Mouse (Mus musculus) kidney, embryonic 15.5 days (tissue): Measurements from ENCODE around the gene Rab31. TPM values are rescaled to one million over a fixed set of nuclear protein-coding genes. Genes with fewer than 3 reads are reported as not detected.
A peak's percentile ranks its signal among the peaks of the same experiment; 100 is the strongest.

Experiments used
- ATAC-seq: fragments of 200-750 bp; cut with Nextera tagmentation; replicated peaks from 2 replicates; pipeline ENCODE4 v1.8.0; 2017; ENCODE audit warnings: moderate TSS enrichment; ENCODE audit not compliant: low FRiP score
- H3K27ac ChIP-seq: fragments of 300-500 bp; sonication (generic); 2 replicates; pipeline ENCODE4 v1.5.1; 2015; ENCODE audit warnings: mild to moderate bottlenecking, inconsistent platforms
- H3K27me3 ChIP-seq: fragments of 300-500 bp; sonication (generic); 2 replicates; pipeline ENCODE4 v1.6.1; 2015; ENCODE audit warnings: inconsistent platforms
- H3K36me3 ChIP-seq: fragments of 300-500 bp; sonication (generic); 2 replicates; pipeline ENCODE4 v1.6.1; 2015; ENCODE audit warnings: inconsistent platforms
- H3K4me1 ChIP-seq: fragments of 300-500 bp; sonication (generic); 2 replicates; pipeline ENCODE4 v1.6.1; 2015; ENCODE audit warnings: inconsistent platforms
- H3K4me2 ChIP-seq: fragments of 300-500 bp; sonication (generic); 2 replicates; pipeline ENCODE4 v1.6.1; 2015; ENCODE audit warnings: moderate library complexity, mild to moderate bottlenecking, inconsistent platforms
- H3K4me3 ChIP-seq: fragments of 300-500 bp; sonication (generic); replicated peaks from 2 replicates; pipeline ENCODE4 v1.5.1; 2015; ENCODE audit warnings: mild to moderate bottlenecking, inconsistent platforms
- H3K9ac ChIP-seq: fragments of 300-500 bp; sonication (generic); 2 replicates; pipeline ENCODE4 v1.6.1; 2015; ENCODE audit warnings: mild to moderate bottlenecking, inconsistent platforms
- H3K9me3 ChIP-seq: fragments of 300-500 bp; sonication (generic); replicated peaks from 2 replicates; pipeline ENCODE4 v1.6.1; 2016; ENCODE audit warnings: inconsistent platforms
- WGBS: fragments of 180-500 bp; shearing (Covaris S2); methylation state at CpG from one replicate; pipeline ENCODE4 v1.1.7; 2015; ENCODE audit warnings: mixed read lengths; 5-methylcytosine and 5-hydroxymethylcytosine counted together
- polyA plus RNA-seq: library from polyadenylated mRNA; unstranded; fragments of >200 nt; fragmentation: Nextera tagmentation; extraction: Ambion mirVana; gene quantifications from 2 replicates; pipeline ENCODE4 v1.2.1, GENCODE M21; 2015

Rab31 gene
- polyA plus RNA-seq, 1 experiment from 2014 or later = 33.6 TPM

DNA sequence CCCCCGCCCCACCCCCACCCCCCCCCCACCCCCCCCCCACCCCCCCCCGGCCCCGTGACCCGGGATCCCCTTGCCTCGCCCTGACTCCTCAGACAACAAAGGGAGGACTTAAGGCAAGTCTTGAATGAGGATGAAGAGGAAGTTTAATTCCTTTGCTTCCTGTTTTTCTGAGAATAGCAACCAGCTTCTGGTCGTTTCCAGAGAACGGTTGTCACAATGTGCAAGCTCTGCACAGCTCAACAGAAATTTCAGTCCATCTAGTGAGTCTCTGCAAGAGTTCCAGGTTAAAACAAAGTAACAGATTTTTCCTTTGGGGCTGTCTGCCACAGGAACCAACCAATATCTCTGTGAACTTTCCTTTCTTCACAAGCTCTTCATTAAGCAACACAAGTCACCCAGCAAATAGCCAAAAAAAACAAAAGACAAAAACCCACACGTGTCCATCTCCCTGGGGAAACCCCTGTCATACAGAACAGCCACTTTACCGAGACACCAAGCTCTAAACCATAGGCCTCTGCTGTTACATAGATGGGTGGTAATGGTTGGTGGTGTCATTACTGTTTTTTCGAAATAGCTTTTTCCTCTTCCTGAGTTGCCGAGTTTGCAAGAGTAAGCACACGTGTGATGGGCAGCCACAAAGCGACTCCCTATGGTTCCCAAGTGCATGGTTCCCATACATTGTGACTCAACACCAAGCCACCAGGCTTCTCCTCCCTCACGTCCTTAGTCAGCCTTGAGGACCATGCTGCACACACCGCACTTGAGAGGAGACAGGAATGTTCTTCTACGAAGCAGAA is 42.4 kb downstream of the Rab31 start:
- Histone ChIP-seq H3K9me3 (no peaks in the 10 kb centered on the region), H3K36me3 (no peaks in the 10 kb centered on the region), H3K27me3 (no peaks in the 10 kb centered on the region), H3K4me1 (no peaks in the 10 kb centered on the region), H3K4me2 (no peak overlapping the region), H3K4me3 (no peak overlapping the region), H3K27ac (peak overlapping the region; percentile 63), H3K9ac (no peak overlapping the region)
- no peak for ATAC-seq
- whole genome bisulfite sequencing = 71% methylated on average over 13 of the region's 16 CpGs

DNA sequence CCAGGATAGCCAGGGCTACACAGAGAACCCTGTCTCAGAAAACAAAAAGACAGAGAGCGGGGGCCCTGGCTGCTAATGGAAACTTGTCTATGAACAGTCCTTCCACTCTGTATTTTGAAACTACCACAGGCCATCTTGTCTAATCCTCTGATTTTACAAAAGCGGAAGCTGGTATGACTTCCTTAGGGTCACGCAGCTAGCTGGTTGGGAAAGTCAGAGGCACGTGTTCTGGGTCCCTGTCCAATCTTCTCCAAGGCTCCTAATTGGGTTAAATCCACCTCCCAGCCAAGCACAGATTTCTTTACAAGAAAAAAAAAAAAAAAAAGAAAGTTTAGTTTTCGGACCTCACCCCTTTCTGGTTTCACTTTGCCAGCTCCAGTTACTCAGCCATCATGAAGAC is 45.8 kb downstream of the Rab31 start:
- Histone ChIP-seq H3K27ac (no peak overlapping the region), H3K4me3 (no peak overlapping the region), H3K27me3 (no peaks in the 10 kb centered on the region), H3K36me3 (no peaks in the 10 kb centered on the region), H3K9me3 (no peaks in the 10 kb centered on the region), H3K4me1 (no peaks in the 10 kb centered on the region), H3K4me2 (no peak overlapping the region), H3K9ac (no peak overlapping the region)
- ATAC-seq = no peak
- 79% methylated on average over 5 of the region's 5 CpGs for WGBS

- Histone ChIP-seq H3K36me3 (no peaks in the 10 kb centered on the region), H3K4me2 (no peak overlapping the region), H3K4me3 (no peak overlapping the region), H3K27me3 (no peaks in the 10 kb centered on the region), H3K9ac (no peak overlapping the region), H3K4me1 (no peaks in the 10 kb centered on the region), H3K9me3 (no peaks in the 10 kb centered on the region), H3K27ac (no peak overlapping the region)
- 73% methylated on average over 6 of the region's 6 CpGs for WGBS
- no peak for ATAC-seq
Observed at GRCm38 (mm10) chr17:65726274-65726673, 46.3 kb downstream of the Rab31 start.

DNA sequence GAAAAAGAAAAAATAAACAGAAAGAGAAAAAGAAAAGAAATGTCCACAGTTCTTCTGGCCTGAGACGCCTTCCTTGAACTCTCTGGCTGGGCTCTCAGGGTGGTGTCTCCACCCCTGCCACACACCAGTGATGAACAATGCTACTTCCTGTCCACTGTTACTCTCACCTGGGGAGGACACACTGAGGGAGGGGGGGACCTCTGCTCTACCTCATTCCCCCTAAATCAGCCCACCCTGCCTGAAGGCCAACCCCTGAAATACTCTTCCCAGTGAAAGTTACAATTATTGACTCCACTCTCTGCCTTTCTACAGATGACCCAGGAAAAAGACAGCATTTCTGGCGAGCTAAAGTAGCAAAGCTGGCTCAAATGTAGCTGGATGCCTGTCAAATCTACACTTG is 46.7 kb downstream of the Rab31 start:
- no peaks in the 10 kb centered on the region for H3K27me3 ChIP-seq
- no peak overlapping the region for H3K9ac ChIP-seq
- no peak overlapping the region for H3K4me2 ChIP-seq
- ATAC-seq = no peak
- no peaks in the 10 kb centered on the region for H3K36me3 ChIP-seq
- H3K4me3 ChIP-seq = no peak overlapping the region
- no peaks in the 10 kb centered on the region for H3K4me1 ChIP-seq
- 83% methylated on average over 2 of the region's 2 CpGs for WGBS
- no peaks in the 10 kb centered on the region for H3K9me3 ChIP-seq
- H3K27ac ChIP-seq = no peak overlapping the region

DNA sequence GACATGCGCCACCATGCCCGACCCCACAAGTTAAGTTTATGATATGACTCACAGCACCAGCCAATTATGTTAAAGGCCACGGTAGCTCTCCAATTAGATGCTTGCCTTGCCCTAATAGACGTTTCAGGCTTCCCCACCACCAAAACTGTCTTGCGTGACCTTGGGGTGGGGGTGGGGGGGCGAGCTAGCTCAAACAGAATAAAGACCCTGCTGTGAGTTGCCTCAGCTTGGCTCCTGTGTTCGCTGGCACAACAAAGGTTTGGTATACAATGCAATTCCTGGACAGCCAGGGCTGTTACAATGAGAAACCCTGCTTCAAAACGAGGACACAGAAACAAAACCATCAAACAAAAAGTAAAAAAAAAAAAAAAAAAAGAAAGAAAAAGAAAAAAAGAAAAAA is 47.2 kb downstream of the Rab31 start:
- Histone ChIP-seq H3K9ac (no peak overlapping the region), H3K27me3 (no peaks in the 10 kb centered on the region), H3K4me3 (no peak overlapping the region), H3K4me1 (no peaks in the 10 kb centered on the region), H3K36me3 (peaks cover 4% of the 10 kb centered on the region), H3K27ac (no peak overlapping the region), H3K9me3 (no peaks in the 10 kb centered on the region), H3K4me2 (no peak overlapping the region)
- ATAC-seq = no peak
- 66% methylated on average over 8 of the region's 8 CpGs for WGBS

DNA sequence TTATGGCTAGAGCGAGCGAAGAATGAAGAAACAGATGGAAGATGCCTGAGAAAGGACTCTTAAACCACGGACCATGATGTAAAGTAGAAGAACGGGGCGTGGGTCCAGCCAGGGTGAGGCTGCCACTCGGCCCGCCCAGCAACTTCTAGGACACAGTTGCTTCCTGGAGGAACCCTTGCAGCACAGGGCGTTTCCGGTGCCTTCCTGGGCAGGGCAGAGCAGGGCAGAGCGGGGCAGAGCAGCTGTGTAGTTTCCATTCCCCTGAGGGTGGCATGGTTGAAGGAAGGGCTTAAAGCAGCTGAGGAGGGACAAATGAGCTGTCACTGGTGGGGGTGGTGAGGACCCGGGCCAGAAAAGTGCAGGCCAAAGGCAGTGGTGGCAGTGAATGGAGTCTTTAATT is 48.3 kb downstream of the Rab31 start:
- H3K4me1 ChIP-seq = no peaks in the 10 kb centered on the region
- no peak overlapping the region for H3K4me2 ChIP-seq
- H3K36me3 ChIP-seq = peaks cover 13% of the 10 kb centered on the region
- H3K9me3 ChIP-seq = no peaks in the 10 kb centered on the region
- no peak overlapping the region for H3K4me3 ChIP-seq
- H3K27me3 ChIP-seq = no peaks in the 10 kb centered on the region
- 77% methylated on average over 11 of the region's 11 CpGs for WGBS
- ATAC-seq = no peak; the same call in 1 of the 2 replicates
- no peak overlapping the region for H3K9ac ChIP-seq
- no peak overlapping the region for H3K27ac ChIP-seq

- 0 out of 2 replicates have a peak, but pooled peaks have one; percentile 15 for ATAC-seq
- Histone ChIP-seq H3K9ac (no peak overlapping the region), H3K4me3 (no peak overlapping the region), H3K4me1 (no peaks in the 10 kb centered on the region), H3K27ac (no peak overlapping the region), H3K9me3 (no peaks in the 10 kb centered on the region), H3K4me2 (no peak overlapping the region), H3K27me3 (no peaks in the 10 kb centered on the region), H3K36me3 (peaks cover 13% of the 10 kb centered on the region)
- WGBS = 85% methylated on average over 8 of the region's 8 CpGs
Observed at GRCm38 (mm10) chr17:65723633-65724032, 48.9 kb downstream of the Rab31 start.

DNA sequence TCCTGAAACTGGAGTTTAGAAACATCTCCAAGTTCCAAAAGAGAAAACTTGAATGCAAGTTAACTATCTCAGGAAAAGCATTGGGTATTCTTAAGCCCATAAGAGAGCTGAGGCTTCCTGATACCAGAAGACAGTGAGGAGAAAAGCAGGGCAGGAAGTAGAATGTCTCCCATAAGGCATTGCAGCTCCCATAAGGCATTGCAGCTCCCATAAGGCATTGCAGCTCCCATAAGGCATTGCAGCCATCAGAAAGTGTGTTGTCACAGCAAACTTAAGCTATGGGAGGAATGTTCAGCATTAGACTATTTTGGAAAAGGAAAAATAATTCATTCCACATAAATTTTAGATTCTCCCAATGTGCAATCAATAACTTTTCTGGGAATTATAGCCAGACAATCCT is 51.2 kb downstream of the Rab31 start:
- ATAC-seq = no peak
- H3K9me3 ChIP-seq = no peaks in the 10 kb centered on the region
- H3K27ac ChIP-seq = no peak overlapping the region

GRCm38 (mm10) chr17:65719826-65720225 is 52.7 kb downstream of the Rab31 start:
- Histone ChIP-seq H3K4me1 (no peaks in the 10 kb centered on the region), H3K27ac (no peak overlapping the region), H3K27me3 (no peaks in the 10 kb centered on the region), H3K4me3 (no peak overlapping the region), H3K9ac (no peak overlapping the region), H3K9me3 (no peaks in the 10 kb centered on the region), H3K36me3 (peaks cover 13% of the 10 kb centered on the region), H3K4me2 (no peak overlapping the region)
- WGBS = 94% methylated on average over 5 of the region's 5 CpGs
- ATAC-seq = no peak

More for the DNA sequence above, 51.2 kb downstream of the Rab31 start:
- H3K4me3 ChIP-seq = no peak overlapping the region
- H3K27me3 ChIP-seq = no peaks in the 10 kb centered on the region
- H3K4me2 ChIP-seq = no peak overlapping the region
- H3K4me1 ChIP-seq = no peaks in the 10 kb centered on the region
- H3K36me3 ChIP-seq = peaks cover 13% of the 10 kb centered on the region
- no peak overlapping the region for H3K9ac ChIP-seq

DNA sequence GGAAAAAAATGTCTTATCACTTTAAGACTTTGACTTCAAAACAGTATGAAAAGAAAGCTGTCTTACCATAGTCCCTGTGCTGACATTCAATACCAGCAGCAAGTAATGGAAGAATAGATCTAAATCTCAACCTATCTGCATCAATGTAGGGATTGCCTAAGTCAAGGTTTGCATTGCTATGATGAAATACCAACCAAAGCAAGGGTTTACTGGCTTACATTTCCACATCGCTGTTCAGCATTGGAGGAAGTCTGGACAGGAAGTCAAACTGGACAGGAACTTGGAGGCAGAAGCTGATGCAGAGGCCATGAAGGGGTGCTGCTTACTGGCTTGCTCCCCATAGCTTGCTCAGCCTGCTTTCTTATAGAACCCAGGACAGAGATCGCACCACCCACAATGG is 54.0 kb downstream of the Rab31 start:
- H3K9me3 ChIP-seq = no peaks in the 10 kb centered on the region
- H3K4me3 ChIP-seq = no peak overlapping the region
- ATAC-seq = no peak
- H3K4me1 ChIP-seq = no peaks in the 10 kb centered on the region
- no peak overlapping the region for H3K27ac ChIP-seq
- no peak overlapping the region for H3K4me2 ChIP-seq
- H3K27me3 ChIP-seq = no peaks in the 10 kb centered on the region
- peaks cover 13% of the 10 kb centered on the region for H3K36me3 ChIP-seq
- H3K9ac ChIP-seq = no peak overlapping the region
- WGBS = 89% methylated on average over 2 of the region's 2 CpGs

GRCm38 (mm10) chr17:65717658-65718199 is 54.8 kb downstream of the Rab31 start:
- Histone ChIP-seq H3K36me3 (peaks cover 13% of the 10 kb centered on the region), H3K27me3 (no peaks in the 10 kb centered on the region), H3K4me2 (no peak overlapping the region), H3K27ac (no peak overlapping the region), H3K9ac (no peak overlapping the region), H3K4me3 (no peak overlapping the region), H3K9me3 (no peaks in the 10 kb centered on the region), H3K4me1 (no peaks in the 10 kb centered on the region)
- WGBS = 84% methylated on average over 4 of the region's 4 CpGs
- ATAC-seq = no peak

DNA sequence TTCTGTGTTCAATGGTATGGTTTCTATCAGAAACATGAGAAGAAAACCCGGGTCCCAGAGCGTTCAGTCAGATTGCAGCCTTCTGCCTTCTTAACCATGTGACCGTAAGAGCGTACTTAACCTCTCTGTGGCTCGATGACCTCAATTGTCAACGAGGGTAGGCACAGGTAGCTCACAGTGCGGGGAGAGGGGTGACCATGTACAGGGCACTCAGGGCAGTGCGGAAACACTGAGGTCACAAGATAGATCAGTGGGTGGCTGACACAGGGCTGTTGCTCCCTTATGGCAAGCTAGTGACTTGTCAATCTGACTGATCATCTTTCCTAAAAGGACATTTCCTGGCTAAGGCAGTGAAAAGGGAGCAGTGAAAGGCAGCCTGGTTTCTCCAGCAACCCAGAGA is 58.5 kb downstream of the Rab31 start:
- H3K27ac ChIP-seq = no peak overlapping the region
- WGBS = 67% methylated on average over 8 of the region's 8 CpGs

More for the DNA sequence above, 58.5 kb downstream of the Rab31 start:
- Histone ChIP-seq H3K4me1 (no peaks in the 10 kb centered on the region), H3K9ac (no peak overlapping the region), H3K4me3 (no peak overlapping the region), H3K9me3 (peaks cover 3% of the 10 kb centered on the region; the same call in 1 of the 2 replicates), H3K36me3 (peaks cover 18% of the 10 kb centered on the region; the same call in 1 of the 2 replicates), H3K27me3 (no peaks in the 10 kb centered on the region), H3K4me2 (no peak overlapping the region)
- ATAC-seq = no peak
